Mouse (Mus musculus): Measurements from ENCODE around the gene Rpgrip1l.

DNA sequence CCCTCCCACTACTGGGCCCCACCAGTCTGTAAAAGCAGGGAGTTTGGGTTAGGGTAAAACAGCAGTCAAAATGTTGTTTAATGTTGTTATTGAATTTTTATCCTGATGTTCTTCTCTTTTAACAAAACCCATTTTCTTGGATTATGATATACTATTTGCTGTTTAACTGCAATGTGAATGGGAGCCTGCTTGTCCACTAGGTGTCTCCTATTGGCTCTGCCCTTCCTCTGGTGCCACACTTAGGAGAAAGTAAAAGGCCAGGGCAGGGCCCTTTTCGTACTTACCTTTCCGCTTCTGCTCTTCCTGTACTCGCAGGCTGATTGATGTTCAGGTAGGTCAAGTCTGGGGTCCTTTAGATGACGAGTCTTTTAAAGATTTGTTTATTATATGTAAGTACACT lies 40.8 kb upstream of the Rpgrip1l start:
- TF ChIP-seq CTCF (IDR thresholded peaks at IDR 0.05): peak; percentile 54
- TF ChIP-seq EP300 (IDR thresholded peaks at IDR 0.05): no peak

All from lung, postnatal 0 days (tissue).